Mouse (Mus musculus) CH12.LX (cell line): Measurements from ENCODE around the gene Bcl7b.

Experiments
- CTCF ChIP-seq, 2 experiments: IDR thresholded peaks in 1 of 2; conservative IDR thresholded peaks in 1 of 2; 2 replicates each; pipeline ENCODE4 v1.5.1; 2011 to 2012; ENCODE audit warnings: low read depth in 2 of 2, low read length in 2 of 2, improper control_type of control experiment in 1 of 2, inconsistent platforms in 1 of 2, mild to moderate bottlenecking in 1 of 2, moderate library complexity in 1 of 2
- E2F4 ChIP-seq: IDR thresholded peaks from 2 replicates; pipeline ENCODE4 v1.6.1; 2011; ENCODE audit warnings: low read depth, low read length, improper control_type of control experiment; ENCODE audit not compliant: insufficient replicate concordance
- EP300 ChIP-seq: IDR thresholded peaks from 2 replicates; pipeline ENCODE4 v1.6.1; 2011; ENCODE audit warnings: low read length, improper control_type of control experiment
- JUND ChIP-seq: conservative IDR thresholded peaks from 2 replicates; pipeline ENCODE4 v1.6.1; 2011; ENCODE audit warnings: low read depth, low read length, improper control_type of control experiment
- KAT2A ChIP-seq: IDR thresholded peaks from 2 replicates; pipeline ENCODE4 v1.6.1; 2012; ENCODE audit warnings: low read length, improper control_type of control experiment, inconsistent platforms; ENCODE audit not compliant: insufficient replicate concordance
- MYC ChIP-seq: IDR thresholded peaks from 2 replicates; pipeline ENCODE4 v1.6.1; 2011; ENCODE audit warnings: low read depth, mild to moderate bottlenecking, improper control_type of control experiment, low read length
- NRF1 ChIP-seq: IDR thresholded peaks from 2 replicates; pipeline ENCODE4 v1.6.1; 2014; ENCODE audit warnings: low read depth, mild to moderate bottlenecking, inconsistent platforms, low read length, improper control_type of control experiment, moderate library complexity
- POLR2A ChIP-seq: IDR thresholded peaks from 2 replicates; pipeline ENCODE4 v1.6.1; 2011; ENCODE audit warnings: low read depth, mild to moderate bottlenecking, improper control_type of control experiment, low read length

DNA sequence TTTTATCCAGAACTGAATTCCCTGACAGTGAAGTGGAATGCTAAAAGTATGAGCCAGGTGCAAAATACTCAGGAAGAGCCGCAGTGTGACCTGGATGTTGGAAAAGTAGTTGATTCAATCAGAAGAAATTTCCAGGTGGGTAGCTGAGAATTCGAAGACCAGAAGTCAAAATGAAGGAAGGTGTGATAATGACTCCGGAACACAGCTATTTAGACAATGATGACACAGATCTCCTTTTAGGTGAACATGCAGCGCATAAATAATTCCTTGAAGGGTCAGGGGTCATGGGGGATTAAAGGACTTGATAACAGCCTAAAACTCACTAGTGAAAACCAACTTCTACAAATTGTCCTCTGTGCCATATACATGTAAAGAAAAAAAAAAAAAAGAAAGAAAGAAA lies 614 bp upstream of the Bcl7b start:
- TF ChIP-seq E2F4 (no peak), KAT2A (no peak), CTCF (conservative IDR thresholded peaks at IDR 0.05 in 1 of 2, IDR thresholded peaks at IDR 0.05 in 1 of 2; ENCODE audit: low read depth in 2 of 2, low read length in 2 of 2) (no peak), EP300 (no peak), POLR2A (no peak), JUND (no peak), NRF1 (no peak), MYC (no peak)
